Mouse (Mus musculus): ENCODE results near the gene Zbtb17.

Zbtb17 gene

GRCm38 (mm10) chr4:141484071-141484470 is 39.6 kb downstream of the Zbtb17 start:
- CTCF ChIA-PET, result no interaction called here

- CTCF ChIA-PET, result no interaction called here
These were observed 43.1 kb downstream of the Zbtb17 start for GRCm38 (mm10) chr4:141487581-141487980.

GRCm38 (mm10) chr4:141488670-141489069 is 44.2 kb downstream of the Zbtb17 start:
- CTCF ChIA-PET, result interaction anchor here (1.3 kb wide), 1 partner anchor 11 kb away, joined by 3 read pairs; no protein-coding TSS in a partner anchor

GRCm38 (mm10) chr4:141500637-141501036 is 56.2 kb downstream of the Zbtb17 start:
- CTCF ChIA-PET, result no interaction called here

GRCm38 (mm10) chr4:141501058-141501457 is 56.6 kb downstream of the Zbtb17 start:
- CTCF ChIA-PET, result no interaction called here

- CTCF ChIA-PET, result interaction anchor here (0.6 kb wide), 1 partner anchor 71 kb away, joined by 13 read pairs; no protein-coding TSS in a partner anchor
These were observed 58.3 kb downstream of the Zbtb17 start for GRCm38 (mm10) chr4:141502723-141503122.

- CTCF ChIA-PET, result no interaction called here
These were observed 60.0 kb downstream of the Zbtb17 start for GRCm38 (mm10) chr4:141504471-141504870.

GRCm38 (mm10) chr4:141505810-141506209 is 61.4 kb downstream of the Zbtb17 start:
- CTCF ChIA-PET, result no interaction called here

GRCm38 (mm10) chr4:141506352-141506751 is 61.9 kb downstream of the Zbtb17 start:
- CTCF ChIA-PET, result no interaction called here

- CTCF ChIA-PET, result no interaction called here
These were observed 62.4 kb downstream of the Zbtb17 start for GRCm38 (mm10) chr4:141506893-141507292.

GRCm38 (mm10) chr4:141510457-141510856 is 66.0 kb downstream of the Zbtb17 start:
- CTCF ChIA-PET, result no interaction called here

- CTCF ChIA-PET, result interaction anchor here (0.5 to 1.4 kb wide), 2 partner anchors 47 to 105 kb away, joined by 3 to 7 read pairs; no protein-coding TSS in a partner anchor
These were observed 67.7 kb downstream of the Zbtb17 start for GRCm38 (mm10) chr4:141512145-141512544.

GRCm38 (mm10) chr4:141514179-141514641 is 69.8 kb downstream of the Zbtb17 start:
- CTCF ChIA-PET, result no interaction called here

All from spleen, embryonic (tissue).